Mouse (Mus musculus) small intestine, adult 2 months (tissue): Measurements from ENCODE around the gene Atrn. TPM values are rescaled to one million over a fixed set of nuclear protein-coding genes. Genes with fewer than 3 reads are reported as not detected.

ENCODE experiments used
- H3K27ac ChIP-seq: fragments of 200-500 bp; 2 replicates; pipeline ENCODE4 v1.5.1; 2012; ENCODE audit warnings: low read depth, low read length, control low read depth, inconsistent platforms; ENCODE audit not compliant: insufficient read depth
- H3K27me3 ChIP-seq: fragments of 200-500 bp; 2 replicates; pipeline ENCODE4 v1.6.1; 2012; ENCODE audit warnings: mild to moderate bottlenecking, moderate library complexity, low read length, inconsistent platforms; ENCODE audit not compliant: control insufficient read depth, insufficient read depth
- H3K36me3 ChIP-seq: fragments of 200-500 bp; 2 replicates; pipeline ENCODE4 v1.6.1; 2012; ENCODE audit warnings: mild to moderate bottlenecking, low read length, control low read depth, inconsistent platforms; ENCODE audit not compliant: control insufficient read depth, insufficient read depth
- H3K4me1 ChIP-seq: fragments of 200-500 bp; 2 replicates; pipeline ENCODE4 v1.6.1; 2012; ENCODE audit warnings: low read length, inconsistent platforms, mixed read lengths; ENCODE audit not compliant: control insufficient read depth, insufficient read depth, insufficient read length
- H3K4me3 ChIP-seq: fragments of 200-500 bp; 2 replicates; pipeline ENCODE4 v1.5.1; 2012; ENCODE audit warnings: low read depth, mild to moderate bottlenecking, control low read depth, inconsistent platforms, low read length, moderate library complexity
- CTCF ChIP-seq: fragments of 200-500 bp; IDR thresholded peaks from 2 replicates; pipeline ENCODE4 v1.5.1; 2012; ENCODE audit warnings: low read depth, mild to moderate bottlenecking, control low read depth, inconsistent platforms, low read length, moderate library complexity, mixed read lengths; ENCODE audit not compliant: insufficient replicate concordance, insufficient read length; ENCODE audit errors: extremely low read depth
- POLR2A ChIP-seq: fragments of 200-500 bp; IDR thresholded peaks from 2 replicates; pipeline ENCODE4 v1.6.1; 2012; ENCODE audit warnings: low read depth, mild to moderate bottlenecking, control low read depth, inconsistent platforms, low read length, moderate library complexity
- WGBS: fragments of 180-500 bp; shearing (Covaris S2); methylation state at CpG from one replicate; pipeline ENCODE4 v1.1.7; 2018; 5-methylcytosine and 5-hydroxymethylcytosine counted together
- polyA plus RNA-seq: library from polyadenylated mRNA; depleted of rRNA; stranded (reverse); fragments of >200 nt; gene quantifications from 2 replicates; pipeline ENCODE4 v1.2.3, GENCODE M21; 2012; rRNA removed

The Atrn gene
- 7.2 and 13.3 TPM in 2 replicates for polyA plus RNA-seq

DNA sequence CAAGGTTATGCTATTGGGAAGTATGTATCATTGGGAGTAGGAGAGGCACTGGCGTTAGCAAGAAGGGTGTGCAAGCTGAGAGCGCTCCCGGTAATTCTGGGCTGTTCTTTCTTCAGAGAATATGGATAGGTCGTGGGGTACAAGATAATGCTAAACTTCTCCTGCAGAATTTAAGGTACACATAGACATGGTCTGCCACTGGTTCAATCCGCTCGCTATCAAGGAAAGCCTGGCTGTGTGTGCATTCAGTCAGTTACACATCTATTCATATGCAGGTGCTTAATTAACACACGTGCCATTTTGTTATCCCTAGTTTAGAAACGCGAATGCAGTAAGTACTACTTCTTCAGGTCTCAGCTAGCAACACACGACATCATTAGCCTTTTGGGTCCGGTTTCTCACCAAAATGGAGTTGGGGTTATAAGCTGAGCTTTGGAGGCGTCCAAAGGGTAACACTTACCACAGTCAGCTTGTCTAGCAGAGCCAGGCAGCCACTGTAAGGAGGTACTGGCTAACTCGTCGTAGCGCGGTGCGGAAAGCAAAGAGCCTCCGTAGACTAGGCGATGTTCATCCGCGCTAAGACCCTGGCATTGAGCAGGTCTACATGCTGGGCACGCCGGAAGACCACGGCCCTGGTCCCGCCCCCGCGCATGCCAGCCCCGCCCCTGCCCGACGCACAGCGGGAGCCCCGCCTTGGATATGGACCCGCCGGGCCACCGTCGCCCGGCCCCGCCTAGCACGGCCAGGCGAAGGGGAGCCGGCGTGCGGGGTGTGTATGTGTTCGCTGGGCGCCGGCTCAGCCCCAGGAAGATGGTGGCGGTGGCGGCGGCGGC, at the start of gene Atrn, which contains the start of gene 4930402H24Rik:
TSS of gene Atrn (plus strand) at position 745 of the 833 bp plus-strand sequence.
TSS of gene 4930402H24Rik (minus strand) at position 656 of the 833 bp plus-strand sequence.
- H3K36me3 ChIP-seq: 0 out of 2 replicates have a peak, but pooled peaks cover 2% of the 10 kb centered on the region
- peak within 1 kb of the TSS; percentile 22 for H3K27ac ChIP-seq
- peaks cover 4% of the 10 kb centered on the region; the same call in 1 of the 2 replicates for H3K4me1 ChIP-seq
- H3K4me3 ChIP-seq: peak within 1 kb of the TSS; percentile 82
- TF ChIP-seq CTCF (no peak), POLR2A (peak; percentile 49)
- H3K27me3 ChIP-seq: no peaks in the 10 kb centered on the region
- 2% methylated on average over 49 of the region's 50 CpGs for WGBS

DNA sequence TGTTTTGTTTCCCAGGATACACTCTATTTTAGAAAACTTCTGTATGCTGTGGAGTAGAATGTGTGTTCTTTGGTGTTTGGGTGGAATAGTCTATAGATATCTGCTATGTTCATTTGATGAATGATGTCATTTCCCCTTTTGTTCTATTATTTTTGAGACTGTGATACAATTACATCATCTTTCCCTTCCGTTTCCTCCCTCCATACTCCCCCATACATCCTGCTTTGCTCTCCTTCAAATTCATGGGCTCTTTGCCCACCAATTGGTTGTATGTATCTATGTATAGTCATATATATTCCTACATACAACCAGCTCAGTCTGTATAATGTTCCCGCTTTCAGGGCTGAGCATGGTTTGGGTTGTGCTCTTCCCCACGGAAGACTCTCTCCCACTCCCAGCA, 44.2 kb upstream of the Atrn start:
- Histone ChIP-seq H3K27me3 (no peaks in the 10 kb centered on the region), H3K4me3 (no peak overlapping the region), H3K4me1 (peaks cover 8% of the 10 kb centered on the region; the same call in 1 of the 2 replicates), H3K27ac (no peak overlapping the region), H3K36me3 (no peaks in the 10 kb centered on the region)
- TF ChIP-seq POLR2A (no peak), CTCF (no peak)
- 87% methylated on average over 3 of the region's 3 CpGs for WGBS

GRCm38 (mm10) chr2:130870916-130871315, 35.4 kb upstream of the Atrn start:
- Histone ChIP-seq H3K36me3 (no peaks in the 10 kb centered on the region), H3K4me3 (no peak overlapping the region), H3K27me3 (no peaks in the 10 kb centered on the region), H3K27ac (peak overlapping the region; percentile 47; the same call in 1 of the 2 replicates), H3K4me1 (peaks cover 18% of the 10 kb centered on the region)
- 35% methylated on average over 5 of the region's 5 CpGs for WGBS
- TF ChIP-seq CTCF (no peak), POLR2A (no peak)

DNA sequence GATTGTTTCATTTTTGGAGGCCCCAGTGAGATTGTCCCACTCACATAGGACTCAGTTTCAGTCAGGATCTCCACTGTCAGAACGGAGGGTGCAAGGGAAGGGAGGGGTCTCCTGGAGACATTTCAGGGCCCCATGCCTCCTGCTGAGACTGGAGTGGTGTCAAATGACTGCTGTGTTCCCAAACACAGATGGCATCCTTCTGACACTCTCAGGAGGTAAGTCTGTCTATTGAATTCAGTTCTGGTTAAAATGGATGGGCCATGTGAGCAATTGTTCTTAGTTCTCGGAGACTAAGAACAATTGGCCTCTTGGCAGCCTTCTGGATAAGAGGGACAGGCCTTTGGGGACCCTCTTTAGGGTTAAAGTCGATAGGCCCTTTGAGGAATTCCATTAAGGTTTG, 28.9 kb upstream of the Atrn start:
- H3K36me3 ChIP-seq: peaks cover 2% of the 10 kb centered on the region; the same call in 1 of the 2 replicates
- no peak overlapping the region for H3K4me3 ChIP-seq
- TF ChIP-seq CTCF (no peak), POLR2A (no peak)
- no peaks in the 10 kb centered on the region for H3K27me3 ChIP-seq
- H3K27ac ChIP-seq: no peak overlapping the region
- WGBS: 85% methylated on average over 3 of the region's 3 CpGs
- H3K4me1 ChIP-seq: peaks cover 11% of the 10 kb centered on the region

DNA sequence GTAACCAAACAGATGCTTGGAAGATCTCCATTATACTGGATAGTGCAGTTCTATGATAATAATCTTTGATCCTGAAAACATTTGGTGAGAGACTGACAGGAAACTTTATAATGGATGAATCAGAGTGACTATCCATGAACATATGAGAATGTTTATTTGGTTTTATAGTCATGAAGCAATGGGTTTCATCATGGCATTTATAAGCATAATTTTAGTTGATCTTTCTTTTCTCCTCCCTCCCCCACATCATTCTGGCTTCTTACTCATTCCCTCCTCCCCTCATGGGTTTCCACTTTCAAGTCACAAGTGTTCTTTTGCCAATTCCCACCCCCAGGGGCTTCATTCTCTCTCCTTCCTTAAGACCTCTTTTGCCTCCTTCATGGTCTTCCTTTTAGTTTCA, 19.3 kb upstream of the Atrn start:
- H3K4me1 ChIP-seq: no peaks in the 10 kb centered on the region
- H3K36me3 ChIP-seq: peaks cover 8% of the 10 kb centered on the region; the same call in 1 of the 2 replicates
- no peak overlapping the region for H3K27ac ChIP-seq
- TF ChIP-seq CTCF (no peak), POLR2A (no peak)
- H3K27me3 ChIP-seq: no peaks in the 10 kb centered on the region
- H3K4me3 ChIP-seq: no peak overlapping the region

DNA sequence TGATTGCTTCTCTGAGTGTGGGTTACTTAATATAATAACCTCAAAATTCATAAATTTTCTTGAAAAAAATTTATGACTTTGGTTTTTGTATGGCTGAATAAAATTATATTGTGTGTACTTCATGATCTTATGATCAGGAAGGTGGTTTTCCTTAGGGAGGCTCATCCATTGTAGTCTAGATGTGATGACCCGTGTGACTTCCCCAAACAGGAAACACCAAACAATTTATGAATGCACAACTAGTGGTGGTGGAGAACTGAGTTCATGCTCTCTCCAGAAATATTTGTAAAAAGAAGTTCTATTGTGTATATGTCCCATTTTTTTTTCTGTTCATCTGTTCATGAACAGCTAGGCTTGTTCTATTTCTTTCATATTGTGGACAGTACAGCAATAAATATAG, 18.8 kb upstream of the Atrn start:
- 78% methylated on average over 1 of the region's 1 CpGs for WGBS
- Histone ChIP-seq H3K36me3 (peaks cover 8% of the 10 kb centered on the region; the same call in 1 of the 2 replicates), H3K4me1 (no peaks in the 10 kb centered on the region), H3K27ac (no peak overlapping the region), H3K4me3 (no peak overlapping the region), H3K27me3 (no peaks in the 10 kb centered on the region)
- no peak for TF ChIP-seq POLR2A
- no peak for TF ChIP-seq CTCF

DNA sequence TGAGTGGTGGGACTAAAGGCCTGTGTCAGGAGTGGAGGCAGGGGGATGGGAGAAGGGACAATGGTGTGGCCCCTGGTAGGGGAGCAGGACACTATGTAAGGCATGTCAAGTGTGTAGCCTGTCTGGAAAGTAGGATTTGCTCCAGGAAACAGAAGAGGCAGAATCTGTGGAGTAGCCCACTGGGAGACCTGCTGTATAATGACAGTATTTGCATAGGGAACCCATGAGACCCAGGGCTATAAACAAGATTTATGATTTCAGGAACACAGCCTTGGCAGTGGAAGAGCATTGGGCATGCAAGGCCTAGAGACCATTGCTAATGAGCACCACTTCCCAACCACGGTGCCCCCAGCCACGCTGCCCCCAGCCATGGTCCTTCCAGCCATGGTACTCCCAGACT, 9.4 kb upstream of the Atrn start:
- H3K27ac ChIP-seq: no peak overlapping the region
- 0 out of 2 replicates have a peak, but pooled peaks cover 2% of the 10 kb centered on the region for H3K36me3 ChIP-seq
- no peak for TF ChIP-seq POLR2A
- TF ChIP-seq CTCF: no peak
- peaks cover 10% of the 10 kb centered on the region for H3K4me1 ChIP-seq
- WGBS: 88% methylated on average over 2 of the region's 2 CpGs
- H3K4me3 ChIP-seq: no peak overlapping the region
- no peaks in the 10 kb centered on the region for H3K27me3 ChIP-seq
